Mouse (Mus musculus) hematopoietic stem cell, adult 5-6 weeks (primary cell): Measurements from ENCODE around the gene Dtx1. TPM values are rescaled to one million over a fixed set of nuclear protein-coding genes. Genes with fewer than 3 reads are reported as not detected.

Experiments
- ATAC-seq, 2 experiments: fragments of 125-278 bp in 1 of 2; replicated peaks in 1 of 2; 2 replicates each; pipeline ENCODE4 v1.8.0; 2016 to 2017; ENCODE audit warnings: inconsistent platforms in 2 of 2, mild to moderate bottlenecking in 2 of 2, moderate number of reproducible peaks in 2 of 2, low read depth in 1 of 2, moderate TSS enrichment in 1 of 2; ENCODE audit not compliant: low FRiP score in 2 of 2, poor library complexity in 2 of 2, severe bottlenecking in 2 of 2, insufficient read depth in 1 of 2, low TSS enrichment in 1 of 2
- total RNA-seq: library from RNA; stranded (forward); fragments of 172-1452, 232-1000 nt; gene quantifications from 2 replicates; pipeline ENCODE4 v1.2.3, GENCODE M21; 2017

Gene Dtx1
- total RNA-seq, 1 experiment from 2014 or later, result not detected

- ATAC-seq, result no peak
Measured at GRCm38 (mm10) chr5:120652915-120653701, 58.6 kb downstream of the Dtx1 start.

GRCm38 (mm10) chr5:120651230-120651629 is 60.5 kb downstream of the Dtx1 start:
- no peak for ATAC-seq

- no peak for ATAC-seq
Measured at GRCm38 (mm10) chr5:120649938-120650337, 61.8 kb downstream of the Dtx1 start.

- ATAC-seq, result peak in 1 of 2 experiments; percentile 11; a peak in 1 of 4 replicates
Measured at GRCm38 (mm10) chr5:120649374-120649933, 62.3 kb downstream of the Dtx1 start.

GRCm38 (mm10) chr5:120648569-120649373 is 63.0 kb downstream of the Dtx1 start, which contains the start of gene Rasal1:
Gene Rasal1, plus strand, starts transcription at chr5:120648812.
- ATAC-seq, result peak; percentile 54 to 57

- ATAC-seq, result no peak
Measured at GRCm38 (mm10) chr5:120647814-120648491, 63.8 kb downstream of the Dtx1 start.

GRCm38 (mm10) chr5:120647361-120647760 is 64.4 kb downstream of the Dtx1 start:
- no peak for ATAC-seq

GRCm38 (mm10) chr5:120645851-120646250 is 65.9 kb downstream of the Dtx1 start:
- no peak for ATAC-seq

- peak; percentile 53 to 59 for ATAC-seq
Measured at GRCm38 (mm10) chr5:120644227-120644626, 67.5 kb downstream of the Dtx1 start.

GRCm38 (mm10) chr5:120643365-120644085 is 68.2 kb downstream of the Dtx1 start:
- peak; percentile 67 to 73 for ATAC-seq

- ATAC-seq, result no peak
Measured at GRCm38 (mm10) chr5:120640094-120640493, 71.6 kb downstream of the Dtx1 start.

- no peak for ATAC-seq
Measured at GRCm38 (mm10) chr5:120635633-120636032, 76.1 kb downstream of the Dtx1 start.

GRCm38 (mm10) chr5:120634860-120635259 is 76.9 kb downstream of the Dtx1 start:
- no peak for ATAC-seq

GRCm38 (mm10) chr5:120634131-120634530 is 77.6 kb downstream of the Dtx1 start, which contains the start of gene Cfap73:
Gene Cfap73, minus strand, starts transcription at chr5:120634235.
- no peak for ATAC-seq

- ATAC-seq, result no peak
Measured at GRCm38 (mm10) chr5:120631892-120632291, 79.8 kb downstream of the Dtx1 start.

- ATAC-seq, result peak in 1 of 2 experiments; percentile 38; a peak in 3 of 4 replicates
Measured at GRCm38 (mm10) chr5:120631128-120631527, 80.6 kb downstream of the Dtx1 start.
